Mouse (Mus musculus) embryonic facial prominence, embryonic 13.5 days (tissue): ENCODE measurements around the gene Tmem235. TPM values are rescaled to one million over a fixed set of nuclear protein-coding genes. Genes with fewer than 3 reads are reported as not detected.

Experiments used
- ATAC-seq: fragments of 200-750 bp; cut with Nextera tagmentation; 2 replicates; pipeline ENCODE4 v1.8.0; 2017; ENCODE audit warnings: low read depth; ENCODE audit not compliant: insufficient number of reproducible peaks, insufficient read depth, low FRiP score, low TSS enrichment
- H3K27ac ChIP-seq: fragments of 300-500 bp; sonication (generic); 2 replicates; pipeline ENCODE4 v1.5.1; 2015; ENCODE audit warnings: moderate library complexity, mild to moderate bottlenecking, inconsistent platforms
- H3K27me3 ChIP-seq: fragments of 300-500 bp; sonication (generic); 2 replicates; pipeline ENCODE4 v1.6.1; 2015; ENCODE audit warnings: mild to moderate bottlenecking, inconsistent platforms
- H3K36me3 ChIP-seq: fragments of 300-500 bp; sonication (generic); 2 replicates; pipeline ENCODE4 v1.6.1; 2015; ENCODE audit warnings: mild to moderate bottlenecking, inconsistent platforms
- H3K4me1 ChIP-seq: fragments of 300-500 bp; sonication (generic); 2 replicates; pipeline ENCODE4 v1.6.1; 2015; ENCODE audit warnings: inconsistent platforms
- H3K4me2 ChIP-seq: fragments of 300-500 bp; sonication (generic); 2 replicates; pipeline ENCODE4 v1.6.1; 2015; ENCODE audit warnings: moderate library complexity, mild to moderate bottlenecking, inconsistent platforms
- H3K4me3 ChIP-seq: fragments of 300-500 bp; sonication (generic); 2 replicates; pipeline ENCODE4 v1.5.1; 2015; ENCODE audit warnings: mild to moderate bottlenecking, inconsistent platforms
- H3K9ac ChIP-seq: fragments of 300-500 bp; sonication (generic); 2 replicates; pipeline ENCODE4 v1.6.1; 2015; ENCODE audit warnings: mild to moderate bottlenecking, inconsistent platforms
- H3K9me3 ChIP-seq: fragments of 300-500 bp; sonication (generic); 2 replicates; pipeline ENCODE4 v1.6.1; 2016; ENCODE audit warnings: inconsistent platforms
- WGBS: fragments of 180-500 bp; shearing (Covaris S2); methylation state at CpG from one replicate; pipeline ENCODE4 v1.1.7; 2015; ENCODE audit warnings: mixed read lengths; 5-methylcytosine and 5-hydroxymethylcytosine counted together
- polyA plus RNA-seq: library from polyadenylated mRNA; unstranded; fragments of >200 nt; fragmentation: Nextera tagmentation; extraction: Ambion mirVana; gene quantifications from 2 replicates; pipeline ENCODE4 v1.2.1, GENCODE M21; 2015

The Tmem235 gene
- polyA plus RNA-seq, 1 experiment from 2014 or later = not detected

GRCm38 (mm10) chr11:117848985-117849671, 11.4 kb upstream of the Tmem235 start, which contains the start of gene Birc5:
Gene Birc5 (plus strand): TSS chr11:117849251.
- Histone ChIP-seq H3K27me3 (no peaks in the 10 kb centered on the region), H3K4me1 (peaks cover 32% of the 10 kb centered on the region), H3K4me2 (peak within 1 kb of the TSS; percentile 88), H3K9ac (peak within 1 kb of the TSS; percentile 86), H3K36me3 (peaks cover 21% of the 10 kb centered on the region), H3K27ac (peak within 1 kb of the TSS; percentile 98), H3K4me3 (peak within 1 kb of the TSS; percentile 69), H3K9me3 (no peaks in the 10 kb centered on the region)
- under 1% methylated on average over 48 of the region's 51 CpGs for WGBS
- peak; percentile 85 for ATAC-seq

- Histone ChIP-seq H3K9me3 (no peaks in the 10 kb centered on the region), H3K4me3 (no peak overlapping the region), H3K36me3 (peaks cover 56% of the 10 kb centered on the region), H3K27ac (no peak overlapping the region), H3K27me3 (no peaks in the 10 kb centered on the region), H3K4me2 (no peak overlapping the region), H3K4me1 (peaks cover 26% of the 10 kb centered on the region), H3K9ac (no peak overlapping the region)
- no peak for ATAC-seq
- 90% methylated on average over 3 of the region's 3 CpGs for WGBS
These were observed 7.7 kb upstream of the Tmem235 start for GRCm38 (mm10) chr11:117852875-117853274.

GRCm38 (mm10) chr11:117854241-117854640, 6.3 kb upstream of the Tmem235 start:
- WGBS = 80% methylated on average over 9 of the region's 9 CpGs
- Histone ChIP-seq H3K9ac (no peak overlapping the region), H3K9me3 (no peaks in the 10 kb centered on the region), H3K4me1 (peaks cover 28% of the 10 kb centered on the region), H3K27ac (no peak overlapping the region), H3K36me3 (peaks cover 56% of the 10 kb centered on the region), H3K4me3 (no peak overlapping the region), H3K4me2 (no peak overlapping the region), H3K27me3 (peaks cover 8% of the 10 kb centered on the region; the same call in 1 of the 2 replicates)
- no peak for ATAC-seq

GRCm38 (mm10) chr11:117855360-117855759, 5.2 kb upstream of the Tmem235 start:
- WGBS = 89% methylated on average over 5 of the region's 5 CpGs
- Histone ChIP-seq H3K4me1 (peaks cover 28% of the 10 kb centered on the region), H3K36me3 (peaks cover 56% of the 10 kb centered on the region), H3K9me3 (no peaks in the 10 kb centered on the region), H3K27ac (no peak overlapping the region), H3K4me3 (no peak overlapping the region), H3K27me3 (peaks cover 20% of the 10 kb centered on the region), H3K9ac (no peak overlapping the region), H3K4me2 (no peak overlapping the region)
- no peak for ATAC-seq

- no peak overlapping the region for H3K27ac ChIP-seq
- peaks cover 29% of the 10 kb centered on the region for H3K4me1 ChIP-seq
- no peak overlapping the region for H3K4me2 ChIP-seq
- H3K36me3 ChIP-seq = peaks cover 56% of the 10 kb centered on the region
- peaks cover 26% of the 10 kb centered on the region for H3K27me3 ChIP-seq
- H3K4me3 ChIP-seq = no peak overlapping the region
- no peak for ATAC-seq
- no peaks in the 10 kb centered on the region for H3K9me3 ChIP-seq
- 91% methylated on average over 1 of the region's 1 CpGs for WGBS
- no peak overlapping the region for H3K9ac ChIP-seq
These were observed 4.6 kb upstream of the Tmem235 start for GRCm38 (mm10) chr11:117855975-117856374.

GRCm38 (mm10) chr11:117857462-117857861, 3.1 kb upstream of the Tmem235 start:
- H3K36me3 ChIP-seq = peaks cover 52% of the 10 kb centered on the region
- H3K27ac ChIP-seq = no peak overlapping the region
- no peak overlapping the region for H3K4me3 ChIP-seq
- ATAC-seq = no peak
- H3K27me3 ChIP-seq = peaks cover 41% of the 10 kb centered on the region
- H3K9me3 ChIP-seq = no peaks in the 10 kb centered on the region
- peaks cover 27% of the 10 kb centered on the region for H3K4me1 ChIP-seq
- no peak overlapping the region for H3K9ac ChIP-seq
- 93% methylated on average over 10 of the region's 10 CpGs for WGBS
- H3K4me2 ChIP-seq = no peak overlapping the region

GRCm38 (mm10) chr11:117858392-117858791, 2.2 kb upstream of the Tmem235 start:
- Histone ChIP-seq H3K4me3 (no peak overlapping the region), H3K9me3 (no peaks in the 10 kb centered on the region), H3K4me2 (no peak overlapping the region), H3K27ac (no peak overlapping the region), H3K27me3 (peaks cover 49% of the 10 kb centered on the region), H3K36me3 (peaks cover 43% of the 10 kb centered on the region), H3K9ac (no peak overlapping the region), H3K4me1 (peaks cover 27% of the 10 kb centered on the region)
- WGBS = 63% methylated on average over 3 of the region's 3 CpGs
- no peak for ATAC-seq

- Histone ChIP-seq H3K4me3 (no peak overlapping the region), H3K36me3 (no peaks in the 10 kb centered on the region), H3K27me3 (peaks cover 57% of the 10 kb centered on the region), H3K4me2 (no peak overlapping the region), H3K9me3 (no peaks in the 10 kb centered on the region), H3K9ac (0 out of 2 replicates have a peak overlapping the region, but pooled peaks have one; percentile 27), H3K27ac (no peak overlapping the region), H3K4me1 (peaks cover 37% of the 10 kb centered on the region)
- ATAC-seq = no peak
- 28% methylated on average over 11 of the region's 11 CpGs for WGBS
These were observed 2.8 kb downstream of the Tmem235 start for GRCm38 (mm10) chr11:117863174-117863856.

- H3K27me3 ChIP-seq = peaks cover 43% of the 10 kb centered on the region
- WGBS = 69% methylated on average over 2 of the region's 2 CpGs
- H3K36me3 ChIP-seq = no peaks in the 10 kb centered on the region
These were observed 4.3 kb downstream of the Tmem235 start for GRCm38 (mm10) chr11:117864805-117865204.

GRCm38 (mm10) chr11:117865988-117866387, 5.4 kb downstream of the Tmem235 start:
- Histone ChIP-seq H3K4me2 (no peak overlapping the region), H3K4me3 (no peak overlapping the region), H3K9me3 (no peaks in the 10 kb centered on the region), H3K27me3 (peaks cover 31% of the 10 kb centered on the region), H3K9ac (peak overlapping the region; percentile 36; the same call in 1 of the 2 replicates), H3K27ac (no peak overlapping the region; the same call in 1 of the 2 replicates), H3K4me1 (peaks cover 17% of the 10 kb centered on the region), H3K36me3 (no peaks in the 10 kb centered on the region)
- no peak for ATAC-seq
- WGBS = 18% methylated on average over 6 of the region's 6 CpGs

More at GRCm38 (mm10) chr11:117864805-117865204, 4.3 kb downstream of the Tmem235 start:
- no peak overlapping the region for H3K27ac ChIP-seq
- H3K4me2 ChIP-seq = no peak overlapping the region
- no peak for ATAC-seq
- H3K9me3 ChIP-seq = no peaks in the 10 kb centered on the region
- H3K4me3 ChIP-seq = no peak overlapping the region
- 0 out of 2 replicates have a peak overlapping the region, but pooled peaks have one; percentile 27 for H3K9ac ChIP-seq
- peaks cover 22% of the 10 kb centered on the region for H3K4me1 ChIP-seq

GRCm38 (mm10) chr11:117870688-117871365, 10.3 kb downstream of the Tmem235 start:
- WGBS = 33% methylated on average over 12 of the region's 12 CpGs
- ATAC-seq = no peak
- Histone ChIP-seq H3K27me3 (no peaks in the 10 kb centered on the region; the same call in 1 of the 2 replicates), H3K27ac (no peak overlapping the region), H3K36me3 (no peaks in the 10 kb centered on the region), H3K4me1 (peaks cover 26% of the 10 kb centered on the region), H3K9ac (0 out of 2 replicates have a peak overlapping the region, but pooled peaks have one; percentile 40), H3K4me2 (peak overlapping the region; percentile 27), H3K4me3 (no peak overlapping the region), H3K9me3 (no peaks in the 10 kb centered on the region)
